Mouse (Mus musculus) intestine, embryonic 16.5 days (tissue): ENCODE results near the gene Olfr825. TPM values are rescaled to one million over a fixed set of nuclear protein-coding genes. Genes with fewer than 3 reads are reported as not detected.

Experiments
- polyA plus RNA-seq: library from polyadenylated mRNA; unstranded; fragments of >200 nt; fragmentation: Nextera tagmentation; extraction: Ambion mirVana; gene quantifications from 2 replicates; pipeline ENCODE4 v1.2.1, GENCODE M21; 2015

Gene Olfr825
- polyA plus RNA-seq, 1 experiment from 2014 or later, result not detected

Other genes starting within 250 kb of the Olfr825 start
- gene Olfr818, start 217.7 kb downstream of the Olfr825 start, polyA plus RNA-seq, result not detected in 2 replicates
- gene Olfr819, start 199.5 kb downstream of the Olfr825 start, polyA plus RNA-seq, result not detected in 2 replicates
- gene Olfr247, start 190.6 kb downstream of the Olfr825 start, polyA plus RNA-seq, result not detected in 2 replicates
- not detected in 2 replicates for gene Gm10310, start 181.7 kb downstream of the Olfr825 start, polyA plus RNA-seq
- gene Olfr820, start 154.1 kb downstream of the Olfr825 start, polyA plus RNA-seq, result not detected in 2 replicates
- gene Olfr821, start 136.4 kb downstream of the Olfr825 start, polyA plus RNA-seq, result not detected in 2 replicates
- not detected in 2 replicates for gene Olfr822, start 95.6 kb downstream of the Olfr825 start, polyA plus RNA-seq
- gene Olfr823, start 51.4 kb downstream of the Olfr825 start, polyA plus RNA-seq, result not detected in 2 replicates
- not detected in 2 replicates for gene Olfr824, start 36.8 kb downstream of the Olfr825 start, polyA plus RNA-seq
- gene Olfr826, start 17.4 kb upstream of the Olfr825 start, polyA plus RNA-seq, result not detected in 2 replicates
- gene Olfr827, start 47.6 kb upstream of the Olfr825 start, polyA plus RNA-seq, result not detected in 2 replicates
- 0.07 TPM in 1 of 2 replicates, not detected in the other for gene Neurod4, start 113.5 kb upstream of the Olfr825 start, polyA plus RNA-seq
- 0.62 and 0.68 TPM in 2 replicates for gene Tespa1, start 156.1 kb upstream of the Olfr825 start, polyA plus RNA-seq
- gene Vmn2r84, start 227.6 kb upstream of the Olfr825 start, polyA plus RNA-seq, result 0.01 TPM in 1 of 2 replicates, not detected in the other